Mouse (Mus musculus): ENCODE measurements around the gene 2900026A02Rik. TPM values are rescaled to one million over a fixed set of nuclear protein-coding genes. Genes with fewer than 3 reads are reported as not detected.
A peak's percentile ranks its signal among the peaks of the same experiment; 100 is the strongest.

Gene 2900026A02Rik
- total RNA-seq, 2 experiments from 2014 or later: 46.8 to 48.3 TPM

DNA sequence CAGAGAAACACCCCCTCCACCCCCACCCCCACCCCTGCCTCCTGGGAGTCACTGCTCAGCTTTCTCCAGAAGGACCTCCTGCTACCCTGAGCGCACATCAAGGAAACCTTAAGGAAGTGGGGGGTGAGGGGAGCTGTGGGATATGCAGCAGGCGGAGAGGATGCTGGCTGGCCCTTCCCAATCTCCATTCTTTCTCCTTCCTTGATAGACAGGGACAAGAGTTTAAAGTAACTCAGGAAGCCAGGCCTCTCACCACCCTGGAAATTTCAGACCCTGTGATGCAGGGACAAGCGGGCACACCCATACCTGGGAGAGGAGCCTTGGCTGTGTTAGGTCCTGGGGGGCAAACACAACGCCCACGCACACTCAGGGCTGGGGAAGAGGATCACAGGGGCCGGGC is 10.7 kb downstream of the 2900026A02Rik start:
- DNase-seq: peak; percentile 34

DNA sequence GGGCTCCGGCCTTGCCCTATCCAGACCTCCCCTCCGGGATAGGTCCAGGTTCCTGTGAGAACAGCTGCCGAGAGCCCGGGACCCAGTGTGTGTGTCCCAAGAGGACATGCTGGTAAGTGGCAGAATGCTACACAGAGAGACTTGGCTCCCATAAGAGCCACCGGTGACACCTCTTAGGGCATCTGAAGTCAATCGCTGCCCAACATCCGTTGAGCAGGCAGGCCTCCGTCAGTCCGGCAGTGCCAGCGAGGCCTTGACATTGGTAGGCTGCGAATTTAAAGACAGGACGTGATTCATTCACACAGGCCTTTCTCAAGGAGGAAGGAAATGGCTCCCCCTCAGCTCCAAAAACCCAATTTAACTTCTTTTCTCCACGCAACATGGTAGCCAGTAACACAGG is 11.1 kb downstream of the 2900026A02Rik start:
- peak; percentile 37 for DNase-seq

DNA sequence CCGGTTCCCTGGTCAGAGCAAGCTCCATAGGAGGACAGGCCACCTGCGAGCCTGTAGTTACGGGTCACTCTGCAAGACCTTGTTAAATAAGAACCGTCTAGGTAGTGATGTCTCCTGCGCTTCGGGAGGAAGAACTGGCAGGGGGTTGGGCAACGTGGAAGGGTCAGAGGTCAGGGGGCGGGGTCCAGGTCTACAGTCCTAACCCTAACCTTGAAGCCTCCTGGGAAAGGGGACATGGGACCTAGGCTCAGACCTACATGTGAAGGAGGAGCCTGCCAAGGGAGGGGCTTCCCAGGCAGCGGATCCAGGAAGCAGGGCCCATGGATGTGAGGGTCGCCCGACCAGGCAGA is 11.7 kb downstream of the 2900026A02Rik start:
- DNase-seq: no peak

DNA sequence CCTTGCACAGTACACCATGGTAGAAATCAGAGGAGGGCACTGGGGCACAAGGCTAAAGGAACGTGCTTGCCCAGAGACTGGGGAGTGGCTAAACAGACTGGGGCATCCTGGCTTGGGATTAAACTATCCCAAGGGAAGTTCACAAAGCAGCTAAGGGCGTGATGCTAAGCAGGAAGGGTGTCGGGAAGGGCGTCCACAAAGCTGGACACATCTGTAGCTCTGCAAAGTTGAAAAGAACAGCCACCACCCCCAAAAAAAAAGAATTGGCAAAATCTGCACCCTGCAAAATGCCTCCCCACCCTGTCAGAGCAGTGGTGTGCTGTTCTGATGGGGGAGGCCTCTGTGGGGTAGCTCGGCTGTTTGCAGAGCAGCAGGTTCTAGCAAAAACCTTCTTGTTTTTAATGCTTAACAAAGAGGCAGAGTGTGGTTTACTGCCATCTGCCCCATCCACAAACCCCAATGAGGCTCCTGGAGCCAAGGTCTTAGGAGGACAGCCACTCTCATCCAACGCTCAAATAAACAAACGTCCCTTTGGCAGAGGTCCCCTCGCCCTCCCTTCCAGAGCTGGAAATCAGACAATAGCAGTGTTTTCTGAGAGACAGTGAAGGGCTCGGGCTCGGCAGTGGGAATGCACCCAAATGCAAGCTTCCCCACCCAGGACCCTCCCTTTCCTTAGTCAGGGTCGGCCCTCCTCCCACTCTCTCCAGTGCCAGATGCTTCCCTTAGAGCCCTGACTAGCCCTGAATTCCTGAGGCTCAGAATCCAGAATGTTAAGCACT is 12.2 kb downstream of the 2900026A02Rik start:
- DNase-seq: peak; percentile 80

DNA sequence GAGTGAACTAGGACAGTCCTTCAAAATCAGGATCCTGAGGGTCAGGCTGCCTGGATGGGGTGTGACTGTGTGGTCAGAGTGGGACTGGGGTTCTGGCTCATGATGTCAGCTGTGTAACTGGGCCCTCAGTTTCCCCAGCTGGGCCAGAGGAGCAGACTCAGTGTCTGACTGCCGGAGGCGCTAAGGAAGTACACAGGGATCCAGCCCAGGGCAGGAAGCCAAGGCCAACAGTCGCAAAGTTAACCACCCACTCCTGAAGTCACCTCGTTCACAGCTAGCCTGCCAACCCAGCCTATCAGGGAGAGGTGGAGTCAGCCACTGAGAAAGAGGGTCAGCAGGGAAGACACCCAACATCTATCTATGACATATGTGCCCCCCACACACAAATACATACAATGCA is 13.0 kb downstream of the 2900026A02Rik start:
- peak; percentile 66 for DNase-seq

DNA sequence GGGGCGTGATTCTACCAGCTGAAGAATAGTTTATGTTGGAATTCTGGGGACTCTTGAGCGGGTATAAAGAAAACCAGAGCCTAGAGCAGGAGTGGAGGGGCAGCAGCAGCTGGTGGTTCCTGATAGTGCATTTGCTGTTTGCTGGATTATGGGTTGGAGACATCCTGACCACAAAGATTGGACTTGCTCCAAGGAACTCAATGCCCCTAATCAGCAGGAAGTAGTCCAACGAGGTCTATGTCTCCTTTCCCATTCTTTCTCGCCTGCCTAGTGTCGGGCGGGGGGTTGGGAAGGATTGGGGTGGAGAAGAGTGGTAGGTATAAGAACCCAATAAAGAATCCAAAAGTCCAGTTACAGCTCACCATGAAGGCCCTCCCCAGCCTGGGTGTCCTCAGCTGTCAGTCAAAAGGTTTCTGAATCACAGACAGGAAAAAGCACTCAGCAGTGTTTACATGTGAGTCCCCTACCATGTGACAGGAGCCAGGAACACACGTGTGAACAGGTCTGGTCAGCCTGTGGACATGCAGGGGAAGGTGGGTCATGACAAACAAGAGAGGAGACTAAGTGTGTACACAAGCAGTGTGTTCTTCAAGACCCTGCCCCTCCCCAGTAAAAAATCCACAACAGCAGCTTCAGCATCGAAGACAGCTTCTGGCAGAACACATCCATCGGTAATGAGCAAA is 14.2 kb downstream of the 2900026A02Rik start:
- no peak for DNase-seq

DNA sequence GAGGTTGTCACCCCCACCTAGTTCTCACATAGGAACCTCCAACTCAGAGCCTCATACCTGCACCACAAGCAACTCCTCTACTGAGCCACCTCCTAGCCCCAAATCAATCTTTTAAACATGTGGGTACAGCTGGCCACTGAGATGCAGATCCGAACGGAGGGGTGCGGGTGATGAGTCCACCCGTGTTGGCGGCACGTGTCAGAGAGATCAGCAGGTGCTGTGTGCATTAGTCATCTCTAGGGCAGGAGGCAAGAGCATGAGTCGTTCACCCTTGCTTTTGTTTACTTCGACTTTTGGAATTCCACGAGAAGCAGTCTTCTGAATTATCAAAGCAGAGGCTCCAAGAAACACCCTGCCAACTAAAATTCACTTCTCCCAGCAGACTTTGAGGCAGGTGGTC is 16.8 kb downstream of the 2900026A02Rik start:
- no peak for DNase-seq

DNA sequence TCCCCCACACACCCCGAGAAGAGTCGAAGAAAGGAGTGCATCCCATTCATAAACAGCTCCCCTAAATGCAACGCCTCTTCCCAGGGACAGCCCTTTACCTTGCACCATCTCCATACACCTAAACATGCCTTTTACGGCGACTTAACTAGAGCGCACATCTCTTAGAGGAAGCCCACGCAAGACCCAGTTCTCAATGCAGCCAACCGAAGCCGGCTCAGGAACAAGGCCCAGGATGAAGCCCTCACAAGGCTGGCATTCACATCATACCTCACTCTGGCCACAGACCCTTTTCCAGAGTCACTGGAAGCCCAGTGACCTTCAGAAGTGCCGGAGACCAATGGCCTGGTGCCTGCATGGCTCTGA is 21.3 kb downstream of the 2900026A02Rik start:
- DNase-seq: no peak

DNA sequence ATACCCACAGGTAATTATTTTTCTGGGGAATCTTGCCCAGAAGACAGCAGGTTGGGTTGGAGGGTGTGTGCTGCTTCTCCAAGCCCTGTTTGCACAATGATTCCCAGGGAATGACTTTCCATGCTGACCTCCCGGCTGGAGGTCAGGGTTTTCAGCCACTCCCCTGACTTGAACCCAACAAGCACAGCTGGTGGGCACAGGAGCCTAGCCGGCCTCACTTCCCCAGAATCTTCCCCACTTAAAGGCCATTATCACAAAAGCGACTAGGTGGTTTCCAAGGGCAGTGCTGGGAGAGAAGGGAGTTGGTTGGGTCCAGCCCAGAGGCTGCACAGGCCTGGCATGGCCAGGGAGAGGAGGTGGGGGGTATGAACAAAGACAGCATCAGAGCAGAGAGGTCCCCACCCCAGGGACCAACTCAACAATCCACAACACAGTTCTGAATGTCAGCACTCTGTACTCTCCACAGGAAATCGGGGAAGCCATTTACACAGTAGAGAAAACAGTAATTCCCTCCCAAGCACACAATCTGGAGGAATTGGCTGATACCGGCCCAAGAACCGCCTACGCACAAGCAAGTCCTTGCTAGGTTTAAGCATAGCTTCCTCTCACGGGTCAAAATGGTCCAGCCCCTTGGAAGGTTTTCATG is 21.8 kb downstream of the 2900026A02Rik start:
- DNase-seq: peak; percentile 49

DNA sequence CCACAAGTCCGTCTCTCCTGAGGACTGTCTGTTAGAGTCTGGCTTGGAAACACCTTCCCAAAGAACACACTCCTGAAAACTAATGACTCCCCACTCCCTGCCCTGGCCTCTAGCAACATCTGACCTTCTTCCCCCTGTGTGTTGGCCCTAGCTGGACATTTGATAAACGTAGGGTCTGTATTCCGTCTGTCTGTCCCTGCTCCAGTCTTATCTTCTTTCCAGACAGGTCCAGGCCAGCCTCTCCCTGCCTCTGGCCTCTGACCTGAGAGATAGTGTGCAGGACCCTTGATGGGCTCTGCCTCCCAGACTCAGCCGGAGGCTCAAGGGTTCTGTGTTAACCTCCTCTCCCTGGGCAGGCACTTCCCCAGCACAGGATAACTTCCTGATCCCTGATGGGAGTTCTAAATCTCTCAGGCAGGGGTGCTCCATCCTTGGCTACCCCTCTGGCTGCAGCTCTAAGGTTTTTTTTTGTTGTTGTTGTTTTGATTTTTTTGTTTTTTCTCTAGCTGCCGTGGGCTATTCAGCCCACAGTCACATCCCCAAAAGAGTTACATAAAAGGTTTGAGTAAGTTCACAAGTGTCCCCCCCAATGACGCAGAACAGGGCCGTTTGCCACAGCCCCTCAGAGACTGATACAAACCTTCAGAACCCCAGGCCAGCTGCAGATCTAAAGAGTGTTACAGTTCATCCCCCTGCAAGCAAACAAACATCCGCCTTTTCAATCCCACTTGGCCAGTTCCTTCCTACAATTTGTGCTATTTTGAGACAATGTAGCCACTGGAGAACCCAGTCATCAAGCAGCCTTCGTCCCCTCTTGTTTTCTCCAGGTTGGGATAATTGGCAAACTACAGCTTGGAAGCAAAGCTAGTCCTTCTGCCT is 23.9 kb downstream of the 2900026A02Rik start:
- DNase-seq: no peak

DNA sequence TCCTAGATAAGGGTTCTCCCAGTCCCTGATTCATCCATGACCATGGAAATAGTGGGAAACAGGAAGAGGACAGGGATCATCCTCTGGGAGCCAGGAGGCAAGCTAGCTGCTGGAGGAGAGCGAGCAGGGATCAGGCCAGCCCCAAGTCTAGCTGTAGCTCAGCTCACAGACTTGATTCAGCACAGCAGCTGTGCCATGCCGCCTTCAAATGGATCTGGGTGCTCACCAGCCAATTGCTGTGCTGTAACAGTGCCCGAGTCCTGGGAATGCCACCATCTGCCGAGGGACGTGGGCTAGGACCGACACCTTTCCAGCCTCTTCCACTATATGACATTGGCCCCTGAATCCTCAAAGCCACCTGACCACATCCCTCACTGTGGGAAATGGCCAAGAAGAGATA is 25.1 kb downstream of the 2900026A02Rik start:
- no peak for DNase-seq

DNA sequence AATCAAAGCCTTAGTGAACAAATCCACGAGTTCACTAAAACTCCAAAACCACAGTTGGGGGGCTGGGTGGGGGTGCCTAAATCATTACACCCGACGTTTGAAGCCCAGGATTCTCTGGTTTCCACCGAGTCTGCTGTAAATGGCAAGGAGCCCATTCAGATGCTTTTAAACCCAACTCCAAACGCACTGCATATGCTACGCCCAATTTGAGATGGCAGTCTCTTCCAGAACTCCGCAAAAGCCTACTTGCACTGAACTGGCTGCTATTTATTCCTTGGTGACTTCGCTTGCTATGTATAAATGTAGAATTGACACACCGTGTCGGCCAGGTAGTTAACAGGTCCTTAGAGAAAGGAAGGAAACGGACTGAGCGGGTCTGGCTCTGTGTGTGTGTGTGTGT is 25.6 kb downstream of the 2900026A02Rik start:
- DNase-seq: no peak

DNA sequence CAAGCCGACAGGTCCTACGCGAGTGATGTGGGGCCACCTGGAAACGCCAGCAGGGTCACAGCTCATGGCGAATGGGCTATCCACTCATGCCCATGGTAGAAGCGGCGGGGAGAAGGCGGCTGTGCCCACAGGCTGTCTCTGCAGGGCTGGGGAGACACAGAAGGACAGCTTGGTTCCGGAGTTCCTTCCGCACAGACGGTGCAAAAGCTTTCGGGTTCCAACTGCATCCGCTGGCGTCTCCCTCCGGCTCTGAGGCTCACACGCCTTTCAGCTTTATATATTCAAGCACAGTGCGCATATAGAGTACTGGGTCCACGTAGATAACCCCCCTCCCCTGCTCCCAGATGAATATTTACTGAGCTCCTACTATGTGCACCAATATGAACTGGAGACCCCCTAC is 27.3 kb downstream of the 2900026A02Rik start:
- DNase-seq: no peak

DNA sequence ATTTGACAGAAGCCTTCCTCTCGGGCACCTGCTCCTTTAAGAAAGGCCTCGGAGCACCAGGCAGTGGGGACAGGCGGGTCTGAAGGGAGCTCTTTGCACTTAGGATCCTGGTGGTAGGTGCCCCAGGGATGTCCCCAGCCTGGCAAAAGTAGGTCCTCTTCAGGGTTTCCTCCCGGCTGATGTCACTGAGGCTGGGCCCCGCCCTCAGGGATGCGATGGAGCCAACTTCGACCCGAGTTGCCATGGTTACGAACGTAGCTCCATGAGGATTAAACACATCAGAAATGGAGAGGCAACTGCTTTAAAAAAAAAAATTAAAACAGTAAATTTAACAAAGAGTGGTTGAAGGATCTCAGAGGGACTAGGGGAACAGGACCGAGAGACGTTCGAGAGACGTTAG is 29.1 kb downstream of the 2900026A02Rik start:
- no peak for DNase-seq

DNA sequence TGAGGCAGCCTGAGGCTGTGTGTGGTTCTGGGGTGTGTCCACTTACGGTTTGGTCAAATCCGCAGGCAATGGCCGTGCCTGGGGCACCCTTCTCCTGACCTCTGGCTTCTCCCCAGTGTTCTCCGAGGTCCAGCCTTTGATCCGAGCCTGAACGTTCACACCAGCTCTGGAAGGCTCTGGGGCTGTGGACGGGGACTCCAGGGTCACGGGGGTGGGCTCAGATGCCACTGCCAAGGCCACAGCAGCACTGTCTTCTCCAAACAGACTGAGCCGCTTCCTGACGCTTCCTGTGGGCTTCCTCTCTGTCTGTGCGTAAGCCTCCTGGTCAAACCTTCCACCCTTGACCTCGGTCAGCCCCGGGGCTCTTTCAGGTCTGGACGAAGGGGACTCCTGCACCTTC is 30.5 kb downstream of the 2900026A02Rik start:
- DNase-seq: no peak

DNA sequence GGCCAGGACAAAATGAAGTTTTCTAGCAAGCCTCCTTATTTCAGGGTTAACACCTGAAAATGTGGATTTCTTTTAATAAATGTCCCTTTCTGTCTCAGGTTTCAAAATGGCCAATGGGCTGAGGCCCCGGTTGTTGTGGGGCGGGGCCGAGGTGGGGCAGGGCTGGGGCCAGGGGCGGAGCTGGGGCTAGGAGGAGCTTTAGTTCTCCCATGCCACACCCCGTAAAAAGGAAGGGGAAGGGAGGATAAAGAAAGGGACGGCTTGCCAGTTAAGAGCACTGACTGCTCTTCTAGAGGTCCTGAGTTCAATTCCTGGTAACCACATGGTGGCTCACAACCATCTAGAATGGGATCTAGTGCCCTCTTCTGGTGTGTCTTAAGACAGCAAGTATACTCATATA is 39.6 kb downstream of the 2900026A02Rik start:
- no peak for DNase-seq

DNA sequence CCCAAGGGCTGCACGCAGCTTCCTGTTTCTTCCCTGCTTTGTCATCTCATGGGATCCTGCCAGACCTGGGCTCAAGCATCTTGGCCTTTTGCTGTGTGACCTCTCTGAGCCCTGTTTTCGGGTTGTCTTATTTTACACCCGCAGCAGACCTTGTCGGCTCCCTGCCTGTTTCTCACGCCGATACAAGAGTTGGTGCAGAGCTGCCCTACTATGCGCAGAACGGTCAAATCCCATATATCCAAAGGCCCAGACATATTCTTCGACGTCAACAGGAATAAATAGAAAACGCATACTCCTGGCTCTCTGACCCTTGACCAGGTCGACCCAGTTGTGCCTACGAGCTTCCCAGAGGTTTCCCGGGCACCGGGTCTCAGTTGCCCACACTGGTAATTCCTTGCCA is 40.3 kb downstream of the 2900026A02Rik start:
- DNase-seq: no peak

DNA sequence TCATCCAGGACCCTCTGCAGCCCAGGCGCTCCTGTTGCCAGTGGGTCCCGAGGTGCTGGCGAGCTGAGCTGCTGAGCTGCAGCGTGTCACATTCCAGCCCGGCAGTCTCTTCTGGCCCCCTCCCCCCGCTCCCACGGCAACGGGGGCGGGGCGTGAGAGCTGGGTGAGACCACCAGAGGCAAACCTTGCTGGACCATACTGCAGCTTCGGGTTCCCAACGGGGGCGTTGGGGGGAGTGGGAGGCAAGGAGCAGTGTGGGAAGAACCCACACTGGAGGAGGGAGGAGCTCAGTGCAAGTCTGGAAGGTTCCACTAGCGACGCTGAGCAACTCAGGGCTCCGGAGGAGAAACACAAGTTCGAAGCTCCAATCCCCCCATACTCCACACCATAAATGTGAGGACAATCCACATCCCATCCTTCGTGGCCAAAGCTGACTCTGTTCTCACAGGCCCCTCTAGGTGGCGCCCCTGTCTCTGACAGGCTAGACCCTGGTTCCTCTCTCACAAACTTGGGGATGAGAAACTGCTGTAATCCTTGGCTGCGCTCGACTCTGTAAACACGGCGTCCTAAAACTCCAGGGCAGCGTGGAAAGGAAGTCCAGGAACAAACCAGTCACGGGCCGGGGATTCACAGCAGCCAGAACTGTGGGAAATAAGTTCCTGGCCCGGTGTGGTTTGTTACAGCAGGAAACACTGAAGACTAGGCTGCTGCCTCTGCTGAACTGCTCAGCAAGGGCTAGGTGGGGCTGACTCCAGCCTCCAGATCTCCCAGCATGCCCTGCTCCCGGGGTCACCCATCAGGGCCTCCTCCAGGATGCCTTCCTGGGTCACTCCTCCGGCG is 41.0 kb downstream of the 2900026A02Rik start:
- peak; percentile 94 for DNase-seq

DNA sequence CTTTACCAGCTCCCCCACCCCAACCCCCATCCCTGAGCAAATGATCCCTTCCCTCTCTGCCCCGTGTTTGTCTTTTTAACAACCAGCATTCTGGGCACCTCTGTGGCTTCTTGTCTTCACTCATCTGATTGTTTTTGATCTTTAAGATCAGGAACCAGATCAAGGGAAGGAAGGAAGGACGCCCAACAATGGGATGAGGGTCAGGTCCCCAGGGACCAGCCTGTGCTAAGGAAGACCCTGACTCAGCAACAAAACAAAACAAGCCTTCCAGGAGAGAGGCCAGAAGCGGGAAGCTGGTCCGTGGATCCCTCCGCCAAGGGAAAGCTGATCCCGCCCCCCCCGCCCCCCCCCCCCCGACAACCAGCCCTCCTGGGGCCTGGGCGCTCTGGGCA is 41.6 kb downstream of the 2900026A02Rik start:
- DNase-seq: no peak

DNA sequence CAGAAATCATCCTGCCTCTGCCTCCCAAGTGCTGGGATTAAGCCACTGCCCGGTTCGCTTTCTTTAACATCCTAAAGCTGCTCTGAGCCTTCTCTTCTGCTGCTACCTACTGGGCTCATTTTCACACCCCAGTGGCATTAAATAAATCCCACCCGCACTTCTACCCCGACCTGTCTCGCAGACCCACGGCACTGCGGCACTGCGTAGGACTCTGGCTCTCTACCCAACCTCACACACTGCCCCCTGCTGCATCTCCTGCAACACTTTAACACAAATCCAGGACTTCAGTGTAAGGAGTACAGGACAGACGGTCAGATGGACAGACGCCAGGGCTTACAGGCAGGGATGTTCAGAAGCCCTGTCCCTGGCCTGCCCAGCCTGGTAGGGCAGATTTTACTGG is 45.1 kb downstream of the 2900026A02Rik start:
- DNase-seq: no peak

DNA sequence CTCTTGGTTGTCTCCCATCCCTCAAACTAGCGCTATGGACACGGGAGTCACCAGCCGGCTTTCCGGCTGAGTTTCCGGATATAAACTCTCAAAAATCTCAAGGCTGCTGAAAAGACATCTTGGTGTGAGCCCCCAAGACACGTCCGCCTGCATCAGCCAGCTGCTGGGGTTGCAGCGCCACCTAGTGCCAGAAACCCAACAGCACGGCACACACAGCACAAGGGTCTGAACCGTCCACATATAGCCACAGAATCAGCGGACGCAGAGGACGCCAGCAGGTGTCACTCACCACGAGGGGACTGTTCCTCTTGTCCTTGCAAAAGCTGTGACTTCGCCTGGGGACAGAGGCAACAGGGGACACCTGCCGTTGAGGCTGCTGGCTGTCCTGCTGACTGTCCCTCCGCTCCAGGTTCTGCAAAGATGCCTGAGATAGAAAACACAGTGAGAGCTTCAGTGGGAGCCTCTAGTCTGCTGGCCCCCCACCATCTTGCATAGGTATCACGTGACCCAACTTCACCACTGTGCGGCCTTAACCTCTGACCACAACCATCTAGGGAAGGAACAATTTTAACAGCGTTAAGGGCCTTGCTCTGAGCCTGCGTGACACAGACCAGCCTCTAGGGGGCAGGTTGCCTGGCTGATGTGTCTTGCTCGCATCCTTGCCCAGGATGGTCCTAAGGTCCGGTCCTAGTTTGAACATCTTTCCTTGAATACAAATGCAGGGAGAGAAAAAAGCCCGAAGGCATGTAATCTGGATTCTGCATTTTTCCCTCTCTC is 45.9 kb downstream of the 2900026A02Rik start:
- DNase-seq: peak; percentile 60
